Mouse (Mus musculus) thymus, postnatal 10 days (tissue): ENCODE results near the gene Fra10ac1.

Experiments used
- DNase-seq, 2 experiments: peaks; one replicate each; pipeline ENCODE4 v3.0.0; 2021; ENCODE audit warnings: low spot score in 2 of 2

Fra10ac1 gene

DNA sequence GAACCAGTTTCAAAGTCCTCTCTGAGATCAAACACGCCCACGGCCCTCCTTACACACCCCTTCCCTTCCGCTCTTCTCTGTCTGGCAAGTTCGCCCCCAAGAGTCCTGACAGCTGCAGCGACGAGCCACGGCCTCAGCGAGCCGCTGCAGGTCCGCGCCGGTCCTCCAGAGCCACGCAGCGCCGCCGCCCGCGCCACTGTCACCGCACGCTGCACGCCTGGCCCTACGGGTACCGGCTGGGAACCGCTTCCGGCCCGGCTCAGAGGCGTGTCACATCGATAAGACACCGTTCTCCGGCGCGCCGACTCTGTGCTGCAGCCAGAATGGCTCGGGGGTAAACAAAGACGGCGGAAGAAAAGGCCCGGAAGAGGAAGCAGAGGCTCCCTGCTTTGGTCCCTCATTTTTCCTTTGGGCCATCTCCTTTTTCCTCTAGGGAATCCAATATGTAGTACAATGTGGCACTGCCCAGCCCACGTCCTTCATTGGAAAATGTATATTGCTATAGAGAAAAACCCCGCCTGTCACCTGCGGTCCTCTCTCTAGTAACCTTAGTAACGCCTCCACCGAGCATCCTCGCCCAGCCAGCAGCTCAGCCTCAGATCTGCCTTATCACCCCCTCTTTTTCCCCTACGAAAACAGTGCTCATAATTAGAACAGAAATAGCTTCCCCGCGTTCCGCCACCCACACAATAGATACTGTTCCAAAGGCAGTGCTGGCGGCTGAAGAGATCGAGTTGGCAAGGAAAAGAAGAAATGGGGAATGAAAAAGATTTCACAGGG, at the start of gene Fra10ac1:
TSS of gene Fra10ac1 (minus strand) at position 252 of the 780 bp plus-strand sequence.
- peak; percentile 79 to 87 for DNase-seq

DNA sequence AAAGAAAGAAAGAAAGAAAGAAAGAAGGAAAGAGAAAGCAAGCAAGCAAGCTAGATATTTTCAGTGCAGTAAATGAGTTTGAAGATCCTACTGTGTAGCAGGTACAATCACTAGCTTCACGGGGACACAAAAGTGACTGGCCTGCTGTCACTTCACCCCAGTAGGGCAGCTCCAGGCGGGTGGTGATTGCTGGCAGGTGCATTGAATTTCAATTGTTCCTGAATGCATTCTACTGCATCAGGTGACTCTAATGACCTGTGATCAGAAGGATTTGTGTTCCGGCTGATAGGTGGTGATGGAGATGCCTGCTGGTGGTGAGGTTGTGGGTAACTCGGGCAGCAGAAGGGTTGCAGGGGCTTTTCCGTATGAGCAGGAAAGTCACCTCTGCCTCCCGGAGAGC, 47.1 kb upstream of the Fra10ac1 start:
- DNase-seq = no peak

DNA sequence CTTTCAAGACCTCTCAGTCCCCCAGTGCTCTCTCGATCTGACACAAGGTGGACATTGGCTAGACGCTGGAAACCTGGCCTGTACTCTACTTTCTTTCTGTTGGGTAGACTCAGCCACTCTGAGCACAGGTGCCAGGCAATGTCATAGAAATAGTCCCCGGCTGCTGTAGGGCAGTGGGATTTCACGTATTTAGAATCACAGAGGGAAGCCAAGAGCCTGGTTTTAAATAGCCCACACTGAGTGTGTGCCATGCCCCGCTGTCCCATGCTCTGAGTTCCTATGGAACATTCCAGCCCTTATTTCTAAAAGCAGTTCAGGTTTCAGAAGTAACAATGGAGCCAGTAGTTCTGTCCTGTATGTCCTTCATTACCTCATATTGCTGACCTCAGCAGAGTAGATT, 43.5 kb upstream of the Fra10ac1 start:
- no peak for DNase-seq

DNA sequence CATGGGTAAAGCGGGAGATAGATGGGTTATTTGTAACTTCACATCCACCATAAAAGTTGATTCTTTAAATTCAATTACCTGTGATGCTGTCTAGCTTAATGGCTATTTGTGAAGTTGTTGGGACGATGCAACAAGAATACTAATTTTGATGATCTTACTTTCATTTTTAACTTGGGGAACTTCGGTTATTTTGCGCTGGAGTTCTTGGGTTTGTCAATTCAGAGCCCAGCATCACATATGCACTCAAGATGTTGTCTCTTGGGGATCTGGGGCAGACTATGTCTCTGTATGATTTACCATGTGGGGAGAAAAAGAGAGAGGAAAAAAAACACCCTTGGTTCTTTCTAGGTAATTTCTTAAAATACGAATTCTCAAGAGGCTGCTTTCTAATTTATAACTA, 41.8 kb upstream of the Fra10ac1 start:
- no peak for DNase-seq

DNA sequence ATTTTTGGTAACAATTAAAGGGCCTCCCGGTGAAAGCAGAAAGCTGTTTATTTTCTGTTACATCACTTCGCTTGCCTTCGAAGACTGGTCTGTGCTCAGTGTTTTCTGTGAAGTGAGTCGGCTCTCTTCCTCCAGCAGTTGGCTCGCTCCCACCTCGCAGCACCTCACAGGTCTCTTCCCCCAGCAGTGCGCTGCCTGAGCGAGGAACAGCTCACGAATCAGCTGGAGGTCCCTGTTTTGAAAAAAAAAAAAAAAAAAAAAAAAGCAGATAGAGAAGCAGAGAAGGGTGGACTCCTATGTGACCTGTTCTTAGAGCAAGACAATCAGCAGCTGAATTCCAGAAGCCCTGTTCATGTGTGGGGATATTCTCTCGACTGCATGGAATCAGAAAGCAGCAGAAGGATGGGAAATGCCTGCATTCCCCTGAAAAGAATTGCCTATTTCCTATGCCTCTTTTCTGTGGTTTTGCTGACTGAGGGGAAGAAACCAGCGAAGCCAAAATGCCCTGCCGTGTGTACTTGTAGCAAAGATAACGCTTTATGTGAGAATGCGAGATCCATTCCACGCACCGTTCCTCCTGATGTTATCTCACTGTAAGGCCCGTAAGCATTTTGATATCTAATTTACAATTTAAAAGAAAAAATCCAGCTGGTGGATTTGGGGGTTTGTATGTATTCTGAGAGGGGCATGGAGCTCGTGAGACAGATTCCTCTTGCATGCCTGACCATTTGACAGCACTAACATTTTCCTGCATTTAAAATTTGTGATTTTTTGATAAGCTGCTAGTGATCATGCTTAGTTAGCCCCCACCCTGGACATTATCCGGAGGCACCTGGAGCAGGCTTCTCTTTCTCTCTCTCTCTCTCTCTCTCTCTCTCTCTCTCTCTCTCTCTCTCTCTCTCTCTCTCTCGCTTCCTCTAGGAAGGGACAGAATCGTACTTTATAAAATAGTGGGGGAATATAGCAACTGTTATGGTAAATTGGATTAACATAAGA, 40.8 kb upstream of the Fra10ac1 start, which contains the start of gene Lgi1:
TSS of gene Lgi1 (plus strand) at position 32 of the 996 bp plus-strand sequence.
- no peak for DNase-seq

DNA sequence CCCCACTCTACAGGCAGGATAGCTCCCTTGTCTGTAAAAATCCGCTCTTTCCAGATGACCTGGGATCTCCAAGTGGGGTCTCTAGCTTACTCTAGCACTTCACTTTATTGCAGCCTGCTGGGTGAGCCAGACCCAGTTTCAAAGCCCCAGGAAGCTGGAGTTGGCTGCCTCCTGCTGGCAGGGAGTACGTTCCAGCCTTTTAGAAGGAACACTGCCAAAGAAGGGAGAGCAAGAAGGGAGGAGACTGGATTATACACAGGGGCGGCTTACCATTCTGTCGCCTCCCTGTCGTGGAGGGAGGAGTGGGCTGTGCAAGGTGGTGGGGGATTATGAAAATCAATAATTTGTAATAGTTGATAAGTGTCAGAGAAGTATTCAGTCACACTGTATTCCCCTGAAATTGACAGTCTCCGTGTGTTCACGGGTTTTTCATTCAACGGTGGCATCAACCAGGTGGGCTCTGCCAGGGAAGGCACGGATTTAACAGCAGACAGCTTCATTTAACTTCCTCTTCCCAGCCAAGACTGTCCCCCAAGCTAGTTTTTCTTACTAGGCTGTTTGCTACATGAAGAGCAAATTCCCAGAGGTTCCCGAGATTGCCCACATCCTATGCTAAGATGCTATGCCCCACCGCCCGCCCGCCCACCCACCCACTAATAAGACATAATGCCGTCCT, 40.0 kb upstream of the Fra10ac1 start:
- no peak for DNase-seq

DNA sequence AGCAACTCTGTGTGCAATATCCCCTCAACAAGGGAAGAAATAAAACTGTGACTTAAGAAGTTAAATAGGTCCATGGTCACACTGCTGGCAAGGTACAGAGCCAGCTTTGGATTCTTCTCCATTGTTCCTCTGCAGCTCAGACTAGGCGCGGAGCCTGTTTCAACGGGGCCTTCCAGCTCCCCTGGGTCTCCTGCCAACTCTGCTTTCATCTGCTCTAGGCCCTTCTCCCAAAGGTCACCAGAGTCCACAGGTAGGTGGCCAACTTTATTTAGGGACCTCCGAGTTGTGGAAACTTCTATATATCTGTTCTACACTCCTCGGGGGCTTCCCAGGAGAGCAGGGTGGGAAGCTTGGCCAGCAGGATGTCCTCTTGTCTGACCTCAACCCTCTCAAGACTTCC, 37.4 kb upstream of the Fra10ac1 start:
- DNase-seq = no peak

DNA sequence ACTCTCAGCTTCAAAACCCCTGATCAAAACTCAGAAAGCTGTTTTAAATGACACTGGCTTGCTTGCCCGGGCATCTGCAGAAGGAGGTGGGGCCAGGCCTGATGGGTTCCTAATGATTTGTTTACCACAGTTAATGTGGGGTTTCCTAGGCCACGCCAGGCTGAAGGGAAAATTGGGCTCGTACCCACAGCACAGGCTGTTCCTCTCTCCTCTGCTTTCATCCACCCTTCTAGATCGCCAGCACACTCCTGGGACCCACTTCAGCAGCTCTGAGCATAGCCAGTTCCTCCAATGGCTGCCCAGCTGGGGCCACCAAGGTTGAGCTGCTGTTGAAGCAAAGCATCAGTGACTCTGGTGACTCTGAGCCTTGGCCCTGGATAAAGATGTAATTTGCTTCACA, 36.4 kb upstream of the Fra10ac1 start:
- no peak for DNase-seq

DNA sequence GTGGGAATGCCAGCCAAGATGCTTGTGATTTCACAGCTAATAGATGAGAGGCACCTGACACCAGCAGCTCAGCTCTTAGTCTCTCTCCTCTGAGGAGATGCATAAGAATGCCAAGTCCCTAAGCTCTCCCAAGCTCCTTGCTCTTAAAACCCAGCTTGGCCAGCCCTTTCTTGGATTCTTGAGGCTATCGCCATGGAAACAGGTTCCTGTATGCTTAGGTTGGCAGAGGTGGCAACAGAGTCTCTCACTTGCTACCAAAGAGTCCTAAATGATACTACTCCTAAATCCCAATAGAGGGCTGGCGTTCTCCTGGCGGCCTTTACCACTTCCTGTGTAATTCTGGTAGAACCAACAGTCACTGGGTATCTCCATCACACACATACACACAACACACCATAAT, 35.5 kb upstream of the Fra10ac1 start:
- no peak for DNase-seq

DNA sequence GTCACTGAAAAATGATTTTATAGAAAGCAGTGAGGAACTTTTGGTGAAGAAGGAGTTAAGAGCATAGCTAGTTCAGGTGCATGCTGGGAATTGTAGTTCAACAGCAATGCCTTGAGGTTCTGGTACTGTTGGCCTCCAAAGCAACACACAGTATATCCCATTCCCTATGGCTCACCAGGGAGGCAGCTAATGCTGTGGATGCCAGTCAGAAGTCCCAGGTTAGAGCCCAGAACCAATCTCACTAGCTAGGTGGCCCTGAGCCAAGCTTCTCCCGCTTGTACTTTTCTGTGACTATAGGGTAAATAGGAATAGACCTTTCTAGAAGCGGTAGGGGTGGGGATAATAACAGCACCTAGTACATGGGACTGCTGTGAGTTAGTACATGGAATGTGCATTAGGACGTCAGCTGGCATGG, 34.7 kb upstream of the Fra10ac1 start:
- no peak for DNase-seq

DNA sequence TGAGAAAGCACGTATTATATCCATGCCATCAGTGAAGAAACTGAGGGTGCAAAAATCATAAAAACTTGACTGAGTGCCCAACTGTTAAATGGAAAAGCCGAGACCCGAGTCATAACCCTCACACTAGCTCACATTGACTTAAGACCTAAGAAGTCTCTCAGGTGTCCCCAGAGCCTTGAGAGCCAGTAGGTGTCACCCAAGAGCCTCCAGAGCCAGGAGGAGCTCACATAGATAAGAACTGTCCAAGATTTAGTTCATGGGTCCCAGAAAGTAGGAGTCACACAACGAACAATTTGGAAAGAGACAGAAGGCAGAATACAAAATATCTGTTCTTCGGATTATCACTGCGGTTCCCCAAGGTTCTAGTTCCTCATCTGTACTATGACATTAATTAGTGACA, 29.8 kb upstream of the Fra10ac1 start:
- DNase-seq = peak in 1 of 2 experiments; percentile 18

DNA sequence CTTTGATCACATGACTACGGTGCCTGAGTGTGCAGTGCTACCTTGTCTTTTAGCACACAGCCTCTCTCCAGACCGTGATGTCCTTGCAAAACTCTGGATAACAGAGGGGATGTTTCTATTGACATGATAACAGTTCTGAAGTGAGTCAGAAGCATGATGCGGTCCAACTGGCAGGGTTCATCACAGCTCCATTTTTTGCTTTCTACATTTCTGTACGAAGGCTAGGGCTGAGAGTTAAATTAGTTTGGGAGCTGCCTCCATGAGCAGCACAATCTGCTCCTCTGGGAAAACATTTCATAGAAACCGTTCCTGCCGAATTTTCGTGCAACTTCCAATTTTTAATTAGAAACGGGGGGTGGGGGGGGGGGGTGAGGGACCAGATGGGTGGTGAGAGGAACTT, 25.7 kb upstream of the Fra10ac1 start:
- no peak for DNase-seq

DNA sequence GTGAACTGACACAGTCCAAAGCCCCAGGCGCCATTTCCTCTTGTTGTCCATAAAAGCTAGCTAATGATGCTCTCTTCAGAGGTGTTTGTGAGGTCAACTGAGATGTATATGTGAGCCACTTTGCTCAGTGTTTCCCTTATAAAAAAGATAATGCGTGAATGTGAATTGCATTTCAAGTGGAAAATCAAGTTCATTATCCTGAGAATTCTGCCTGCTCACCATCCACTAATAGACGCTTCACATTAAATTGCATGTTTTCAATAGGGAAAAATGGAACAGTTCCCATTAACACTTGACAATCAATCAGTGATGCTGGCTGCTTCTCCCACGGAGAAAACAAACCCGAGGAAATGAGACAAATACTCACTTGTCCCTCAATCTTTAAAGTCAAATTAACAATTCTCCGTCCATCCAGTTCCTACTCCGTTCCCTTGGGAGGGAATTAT, 22.2 kb upstream of the Fra10ac1 start:
- no peak for DNase-seq

DNA sequence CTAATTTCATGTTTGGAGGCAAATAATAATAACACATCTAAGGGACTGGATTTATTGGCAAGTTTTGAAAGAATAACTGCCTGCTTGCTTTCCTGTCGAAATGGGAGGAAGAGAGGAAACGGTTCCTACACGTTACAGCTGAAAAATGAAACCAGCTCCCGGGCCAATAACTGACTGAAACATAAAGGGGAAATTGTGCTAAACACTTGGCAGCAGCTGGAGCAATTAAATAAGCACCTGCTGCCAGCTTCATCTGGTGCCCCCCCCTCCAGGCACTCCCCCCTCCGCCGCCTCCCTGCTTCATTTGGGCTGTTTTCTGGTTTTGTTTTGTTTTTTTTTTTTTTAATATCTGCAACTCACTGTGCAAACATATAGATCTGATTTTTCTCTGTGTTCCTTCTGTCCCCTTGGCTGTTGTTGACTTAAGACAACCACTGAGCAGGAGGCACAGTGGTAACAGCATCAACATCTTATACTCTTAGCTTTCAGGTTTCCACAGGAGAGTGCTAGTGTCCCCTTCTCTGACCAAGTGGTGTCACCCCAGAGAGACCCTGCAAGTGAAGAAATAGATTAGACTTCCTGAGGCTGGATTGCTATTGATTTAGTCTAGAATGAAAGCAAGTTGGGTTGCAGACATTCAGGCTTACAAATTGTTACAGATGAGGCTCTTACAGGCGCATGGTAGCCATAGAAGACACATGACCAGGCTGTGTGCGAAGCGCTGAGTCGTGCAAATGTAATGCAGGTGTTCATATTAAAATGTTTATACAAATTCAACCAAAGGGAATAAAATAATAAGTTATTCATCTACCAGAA, 21.6 kb upstream of the Fra10ac1 start:
- no peak for DNase-seq

DNA sequence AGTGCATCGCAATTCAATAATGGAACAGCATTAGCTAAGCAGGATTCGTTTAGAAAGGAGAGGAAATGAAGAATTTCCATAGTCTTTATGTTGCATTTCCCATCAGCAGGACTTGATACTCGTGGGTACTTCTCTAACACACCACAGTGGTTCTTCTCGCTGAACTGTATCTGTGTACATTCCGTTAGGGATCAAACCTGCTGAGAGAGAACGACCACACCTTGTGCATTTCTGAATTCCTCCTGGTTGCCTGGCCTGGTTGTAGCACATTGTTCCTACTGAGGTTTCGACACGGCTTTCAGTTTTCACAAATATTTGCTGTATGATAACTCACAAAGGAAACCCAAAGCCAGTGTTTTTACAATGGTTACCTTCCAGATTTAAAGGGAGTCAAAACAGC, 20.8 kb upstream of the Fra10ac1 start:
- no peak for DNase-seq

DNA sequence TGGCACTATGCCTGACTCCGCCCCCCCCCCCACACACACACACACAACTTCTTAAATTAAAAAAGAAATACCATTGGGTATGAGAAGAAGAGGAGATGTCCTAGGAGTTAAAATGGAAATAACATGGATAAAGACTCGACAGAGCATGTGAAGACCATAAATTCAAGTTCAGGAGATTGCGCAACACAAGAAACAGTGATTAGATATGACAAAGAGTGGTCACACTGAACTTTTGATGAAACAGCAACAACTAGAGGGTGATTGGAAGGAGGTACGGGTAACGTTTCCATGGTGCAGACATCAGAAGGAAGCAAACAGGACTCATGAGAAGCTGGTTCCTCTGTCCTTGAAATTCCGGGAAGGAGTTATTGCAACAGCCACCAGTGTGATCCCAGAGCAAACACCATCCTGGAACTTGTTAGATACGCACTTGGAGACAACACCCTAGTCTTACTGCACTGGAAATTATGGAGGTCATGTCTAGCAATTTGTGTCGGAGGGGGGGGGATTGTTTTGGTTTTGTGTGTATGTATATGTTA, 18.4 kb upstream of the Fra10ac1 start:
- DNase-seq = no peak

DNA sequence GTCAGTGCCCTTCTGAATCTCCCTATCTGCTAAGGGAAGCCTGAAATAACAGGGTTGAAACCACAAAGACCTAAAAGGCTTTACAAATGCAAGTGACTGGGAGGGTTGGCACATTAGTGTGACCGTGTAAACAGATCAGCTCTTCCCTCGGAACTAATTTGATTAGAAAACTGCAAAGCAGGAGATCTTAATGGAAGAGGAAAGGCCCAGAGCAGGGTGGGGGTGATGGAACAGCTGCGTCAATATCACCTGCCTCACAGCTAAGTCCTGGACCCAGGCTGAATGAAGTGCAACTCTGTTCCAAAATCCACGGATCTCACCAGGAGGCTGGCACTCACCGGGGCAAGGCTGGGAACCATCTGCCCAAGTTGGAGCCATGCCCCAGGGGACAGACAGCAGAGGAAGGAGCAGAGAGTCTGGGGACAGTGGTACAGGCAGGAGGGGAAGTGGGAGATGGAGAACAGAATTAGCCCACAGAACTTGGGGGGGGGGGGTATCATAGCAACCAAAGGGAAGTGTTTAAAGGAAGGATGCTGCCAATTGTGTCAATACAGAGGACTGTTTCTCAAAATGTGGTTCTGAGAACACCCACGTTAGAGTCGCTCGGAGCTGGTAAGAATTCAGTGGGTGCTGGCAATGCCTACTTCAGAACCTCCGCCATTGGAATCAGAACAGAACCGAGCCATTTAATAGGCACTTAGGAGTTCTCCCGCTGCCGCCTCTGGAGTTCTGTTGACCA, 14.4 kb upstream of the Fra10ac1 start:
- DNase-seq = no peak

DNA sequence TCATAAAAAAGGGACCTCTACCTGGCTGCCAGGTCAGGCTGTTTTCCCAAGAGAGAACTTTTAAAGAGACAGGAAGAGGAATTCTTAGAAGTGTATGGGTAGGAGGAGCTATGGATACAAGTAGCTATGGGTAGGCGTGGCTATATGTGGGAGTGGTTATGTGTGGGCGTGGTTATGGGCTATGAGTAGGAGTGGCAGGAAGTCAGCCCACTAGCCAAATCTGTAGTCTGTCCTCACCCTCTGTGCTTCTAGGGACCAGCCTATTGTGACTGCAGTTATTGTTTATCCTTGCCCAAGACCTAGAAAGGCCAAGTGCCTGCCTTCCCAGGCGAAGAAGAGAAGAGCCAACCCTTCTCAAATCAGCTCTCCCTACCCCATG, 13.9 kb upstream of the Fra10ac1 start:
- DNase-seq = no peak

DNA sequence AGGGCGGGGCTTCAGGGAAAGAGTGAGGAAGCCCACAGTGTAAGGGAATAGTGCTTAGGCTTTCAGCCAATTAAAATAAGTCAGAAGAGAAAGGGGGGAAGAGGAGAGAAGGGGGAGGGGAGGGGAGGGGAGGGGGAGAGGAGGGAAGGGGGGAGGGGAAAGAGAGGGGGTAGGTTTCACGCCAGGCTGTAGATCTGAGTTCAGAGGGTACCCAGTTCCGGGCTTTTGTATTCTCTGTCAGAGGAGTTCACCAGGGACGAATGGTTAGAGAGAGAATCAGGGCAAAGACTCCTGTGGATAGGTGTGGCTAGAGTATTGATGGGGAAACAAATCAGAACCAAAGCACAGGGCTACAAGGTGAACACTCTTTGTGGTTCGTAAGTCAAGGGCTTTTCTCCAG, 12.6 kb upstream of the Fra10ac1 start:
- no peak for DNase-seq

DNA sequence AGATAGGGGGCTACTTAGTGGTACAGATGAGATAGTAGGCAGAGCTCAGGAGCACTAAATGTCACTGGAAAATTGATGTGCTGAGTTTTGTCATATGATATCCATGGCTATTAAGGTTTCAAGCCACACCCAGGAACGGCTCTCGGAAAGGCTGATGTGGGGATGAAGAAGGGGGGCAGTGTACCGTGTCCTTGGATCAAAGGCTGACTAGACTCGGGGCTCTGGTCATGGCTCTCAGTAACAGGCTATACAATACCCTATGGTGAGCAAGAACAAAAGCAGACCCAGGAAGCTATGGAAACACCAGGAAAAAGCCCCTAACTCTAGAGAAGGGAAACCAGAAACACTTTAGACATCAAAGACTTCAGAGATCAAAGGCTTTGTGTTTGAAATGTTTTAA, 8.6 kb upstream of the Fra10ac1 start:
- no peak for DNase-seq
